Mouse (Mus musculus) liver, embryonic 12.5 days (tissue): Measurements from ENCODE around the gene C87499. TPM values are rescaled to one million over a fixed set of nuclear protein-coding genes. Genes with fewer than 3 reads are reported as not detected.

Source experiments
- ATAC-seq: fragments of 200-750 bp; cut with Nextera tagmentation; 2 replicates; pipeline ENCODE4 v1.8.0; 2017; ENCODE audit warnings: moderate number of reproducible peaks, mild to moderate bottlenecking, moderate library complexity
- H3K27ac ChIP-seq: fragments of 300-500 bp; sonication (generic); 2 replicates; pipeline ENCODE4 v1.5.1; 2016; ENCODE audit warnings: mild to moderate bottlenecking
- H3K27me3 ChIP-seq: fragments of 300-500 bp; sonication (generic); replicated peaks from 2 replicates; pipeline ENCODE4 v1.6.1; 2016; ENCODE audit warnings: mild to moderate bottlenecking, moderate library complexity
- H3K36me3 ChIP-seq: fragments of 300-500 bp; sonication (generic); 2 replicates; pipeline ENCODE4 v1.6.1; 2016; ENCODE audit warnings: mild to moderate bottlenecking, moderate library complexity
- H3K4me1 ChIP-seq: fragments of 300-500 bp; sonication (generic); 2 replicates; pipeline ENCODE4 v1.6.1; 2016
- H3K4me2 ChIP-seq: fragments of 300-500 bp; sonication (generic); 2 replicates; pipeline ENCODE4 v1.6.1; 2016; ENCODE audit warnings: mild to moderate bottlenecking, moderate library complexity
- H3K4me3 ChIP-seq: fragments of 300-500 bp; sonication (generic); 2 replicates; pipeline ENCODE4 v1.5.1; 2016; ENCODE audit warnings: mild to moderate bottlenecking, moderate library complexity
- H3K9ac ChIP-seq: fragments of 300-500 bp; sonication (generic); 2 replicates; pipeline ENCODE4 v1.6.1; 2016; ENCODE audit warnings: mild to moderate bottlenecking, moderate library complexity
- H3K9me3 ChIP-seq: fragments of 300-500 bp; sonication (generic); replicated peaks from 2 replicates; pipeline ENCODE4 v1.6.1; 2016; ENCODE audit warnings: mild to moderate bottlenecking, moderate library complexity
- WGBS: fragments of 180-500 bp; shearing (Covaris S2); methylation state at CpG from one replicate; pipeline ENCODE4 v1.1.7; 2016; ENCODE audit not compliant: insufficient replicate concordance; 5-methylcytosine and 5-hydroxymethylcytosine counted together
- polyA plus RNA-seq: library from polyadenylated mRNA; unstranded; fragments of >200 nt; fragmentation: Nextera tagmentation; extraction: Ambion mirVana; gene quantifications from 2 replicates; pipeline ENCODE4 v1.2.1, GENCODE M21; 2016

C87499 gene
- not detected in 2 replicates for polyA plus RNA-seq

GRCm38 (mm10) chr4:88634311-88634710, at the start of gene C87499:
Gene C87499 (minus strand): TSS chr4:88634411.
- Histone ChIP-seq H3K9me3 (no peaks in the 10 kb centered on the region), H3K4me1 (no peaks in the 10 kb centered on the region), H3K36me3 (no peaks in the 10 kb centered on the region), H3K4me2 (no peak within 1 kb of the TSS), H3K27ac (no peak within 1 kb of the TSS), H3K4me3 (no peak within 1 kb of the TSS), H3K27me3 (no peaks in the 10 kb centered on the region), H3K9ac (no peak within 1 kb of the TSS)
- 77% methylated on average over 4 of the region's 4 CpGs for WGBS
- ATAC-seq: no peak

GRCm38 (mm10) chr4:88683812-88684211, 49.6 kb upstream of the C87499 start, which contains the start of gene Ifna2:
Gene Ifna2 (minus strand): TSS chr4:88683912.
- no peak within 1 kb of the TSS for H3K27ac ChIP-seq
- no peak within 1 kb of the TSS for H3K4me2 ChIP-seq
- H3K4me1 ChIP-seq: no peaks in the 10 kb centered on the region
- H3K9ac ChIP-seq: no peak within 1 kb of the TSS
- H3K36me3 ChIP-seq: no peaks in the 10 kb centered on the region
- ATAC-seq: no peak
- no peak within 1 kb of the TSS for H3K4me3 ChIP-seq
- H3K9me3 ChIP-seq: no peaks in the 10 kb centered on the region
- H3K27me3 ChIP-seq: no peaks in the 10 kb centered on the region
- WGBS: 85% methylated on average over 1 of the region's 1 CpGs

GRCm38 (mm10) chr4:88681353-88681752, 47.1 kb upstream of the C87499 start:
- WGBS: 52% methylated on average over 3 of the region's 3 CpGs

GRCm38 (mm10) chr4:88680362-88680761, 46.2 kb upstream of the C87499 start:
- H3K9ac ChIP-seq: no peak overlapping the region
- ATAC-seq: no peak
- WGBS: 31% methylated on average over 8 of the region's 8 CpGs
- H3K27ac ChIP-seq: no peak overlapping the region
- no peak overlapping the region for H3K4me3 ChIP-seq
- no peak overlapping the region for H3K4me2 ChIP-seq
- H3K4me1 ChIP-seq: no peaks in the 10 kb centered on the region
- H3K36me3 ChIP-seq: no peaks in the 10 kb centered on the region
- no peaks in the 10 kb centered on the region for H3K9me3 ChIP-seq
- no peaks in the 10 kb centered on the region for H3K27me3 ChIP-seq

More at GRCm38 (mm10) chr4:88681353-88681752, 47.1 kb upstream of the C87499 start:
- Histone ChIP-seq H3K4me2 (no peak overlapping the region), H3K27me3 (no peaks in the 10 kb centered on the region), H3K27ac (no peak overlapping the region), H3K9ac (no peak overlapping the region), H3K36me3 (no peaks in the 10 kb centered on the region), H3K4me1 (no peaks in the 10 kb centered on the region), H3K9me3 (no peaks in the 10 kb centered on the region), H3K4me3 (no peak overlapping the region)
- ATAC-seq: no peak

GRCm38 (mm10) chr4:88676824-88677223, 42.6 kb upstream of the C87499 start, which contains the start of gene Ifna16:
Gene Ifna16 (minus strand): TSS chr4:88676924.
- H3K27ac ChIP-seq: no peak within 1 kb of the TSS
- no peak within 1 kb of the TSS for H3K9ac ChIP-seq
- no peaks in the 10 kb centered on the region for H3K36me3 ChIP-seq
- no peak within 1 kb of the TSS for H3K4me3 ChIP-seq
- no peaks in the 10 kb centered on the region for H3K9me3 ChIP-seq
- no peaks in the 10 kb centered on the region for H3K4me1 ChIP-seq
- H3K4me2 ChIP-seq: no peak within 1 kb of the TSS
- WGBS: 68% methylated on average over 1 of the region's 1 CpGs
- no peak for ATAC-seq
- no peaks in the 10 kb centered on the region for H3K27me3 ChIP-seq

GRCm38 (mm10) chr4:88655461-88655860, 21.2 kb upstream of the C87499 start:
- Histone ChIP-seq H3K9ac (no peak overlapping the region), H3K4me2 (no peak overlapping the region), H3K4me3 (no peak overlapping the region), H3K27ac (no peak overlapping the region), H3K27me3 (no peaks in the 10 kb centered on the region), H3K4me1 (no peaks in the 10 kb centered on the region), H3K9me3 (no peaks in the 10 kb centered on the region), H3K36me3 (no peaks in the 10 kb centered on the region)
- no peak for ATAC-seq
- 21% methylated on average over 1 of the region's 1 CpGs for WGBS

GRCm38 (mm10) chr4:88653644-88654043, 19.4 kb upstream of the C87499 start:
- Histone ChIP-seq H3K4me3 (no peak overlapping the region), H3K4me2 (no peak overlapping the region), H3K4me1 (no peaks in the 10 kb centered on the region), H3K27ac (no peak overlapping the region), H3K27me3 (no peaks in the 10 kb centered on the region), H3K36me3 (no peaks in the 10 kb centered on the region), H3K9ac (no peak overlapping the region), H3K9me3 (no peaks in the 10 kb centered on the region)
- 64% methylated on average over 3 of the region's 3 CpGs for WGBS
- ATAC-seq: no peak

- H3K4me2 ChIP-seq: no peak within 1 kb of the TSS
- ATAC-seq: no peak
- 35% methylated on average over 2 of the region's 2 CpGs for WGBS
Observed at GRCm38 (mm10) chr4:88644359-88644758, 10.1 kb upstream of the C87499 start, which contains the start of gene Ifna13. Gene Ifna13 (minus strand): TSS chr4:88644459.

GRCm38 (mm10) chr4:88642526-88642925, 8.3 kb upstream of the C87499 start:
- ATAC-seq: no peak
- no peaks in the 10 kb centered on the region for H3K9me3 ChIP-seq
- H3K4me2 ChIP-seq: no peak overlapping the region
- H3K27ac ChIP-seq: no peak overlapping the region
- H3K9ac ChIP-seq: no peak overlapping the region
- WGBS: 23% methylated on average over 2 of the region's 2 CpGs
- no peak overlapping the region for H3K4me3 ChIP-seq
- no peaks in the 10 kb centered on the region for H3K36me3 ChIP-seq
- no peaks in the 10 kb centered on the region for H3K27me3 ChIP-seq
- no peaks in the 10 kb centered on the region for H3K4me1 ChIP-seq

More at GRCm38 (mm10) chr4:88644359-88644758, 10.1 kb upstream of the C87499 start, which contains the start of gene Ifna13:
- Histone ChIP-seq H3K36me3 (no peaks in the 10 kb centered on the region), H3K4me3 (no peak within 1 kb of the TSS), H3K27ac (no peak within 1 kb of the TSS), H3K4me1 (no peaks in the 10 kb centered on the region), H3K9me3 (no peaks in the 10 kb centered on the region), H3K27me3 (no peaks in the 10 kb centered on the region), H3K9ac (no peak within 1 kb of the TSS)

GRCm38 (mm10) chr4:88641077-88641831, 7.0 kb upstream of the C87499 start:
- no peaks in the 10 kb centered on the region for H3K9me3 ChIP-seq
- no peaks in the 10 kb centered on the region for H3K4me1 ChIP-seq
- no peaks in the 10 kb centered on the region for H3K27me3 ChIP-seq
- peak overlapping the region; percentile 54 for H3K4me2 ChIP-seq
- ATAC-seq: peak; percentile 84
- WGBS: 25% methylated on average over 11 of the region's 11 CpGs
- H3K4me3 ChIP-seq: peak overlapping the region; percentile 37
- H3K9ac ChIP-seq: no peak overlapping the region
- H3K27ac ChIP-seq: no peak overlapping the region
- H3K36me3 ChIP-seq: no peaks in the 10 kb centered on the region

- peak overlapping the region; percentile 54 for H3K4me2 ChIP-seq
- H3K27ac ChIP-seq: no peak overlapping the region
- H3K27me3 ChIP-seq: no peaks in the 10 kb centered on the region
- H3K4me1 ChIP-seq: no peaks in the 10 kb centered on the region
- peak overlapping the region; percentile 37 for H3K4me3 ChIP-seq
- 58% methylated on average over 8 of the region's 8 CpGs for WGBS
- no peak for ATAC-seq
- H3K9me3 ChIP-seq: no peaks in the 10 kb centered on the region
- H3K36me3 ChIP-seq: no peaks in the 10 kb centered on the region
- no peak overlapping the region for H3K9ac ChIP-seq
Observed at GRCm38 (mm10) chr4:88640704-88641076, 6.5 kb upstream of the C87499 start.

GRCm38 (mm10) chr4:88603276-88603675, 30.9 kb downstream of the C87499 start, which contains the start of gene Ifna12:
Gene Ifna12 (minus strand): TSS chr4:88603376.
- Histone ChIP-seq H3K4me1 (no peaks in the 10 kb centered on the region), H3K36me3 (no peaks in the 10 kb centered on the region), H3K4me2 (no peak within 1 kb of the TSS), H3K9me3 (no peaks in the 10 kb centered on the region), H3K27ac (no peak within 1 kb of the TSS), H3K27me3 (no peaks in the 10 kb centered on the region), H3K4me3 (no peak within 1 kb of the TSS), H3K9ac (no peak within 1 kb of the TSS)
- no peak for ATAC-seq
